Mouse (Mus musculus): ENCODE measurements at regions not wholly inside any gene's neighbourhood (a gene's known extent, or its start where the extent isn't known, plus 50 kb on each side); places are given as distances from the start of the nearest gene placed in this dataset.

- TF ChIP-seq EP300 (IDR thresholded peaks at IDR 0.05): no peak
- TF ChIP-seq CTCF (IDR thresholded peaks at IDR 0.05): no peak
- H3K9ac ChIP-seq (replicated peaks; ENCODE audit: low read depth): no peak overlapping the region
- no peaks in the 10 kb centered on the region for H3K4me1 ChIP-seq (ENCODE audit: insufficient read depth, low read depth, low read length)
- no peak overlapping the region for H3K4me2 ChIP-seq (replicated peaks; ENCODE audit: low read depth, low read length)
- no peak overlapping the region for H3K4me3 ChIP-seq (ENCODE audit: low read depth, low read length)
- ATAC-seq (no peak), DNase-seq (ENCODE audit: low spot score) (no peak)
- no peaks in the 10 kb centered on the region for H3K36me3 ChIP-seq (ENCODE audit: insufficient read depth, low read length)
- whole genome bisulfite sequencing: 55% methylated on average over 1 of the region's 1 CpGs
- H3K27me3 ChIP-seq (replicated peaks; ENCODE audit: insufficient read depth, low read length): no peaks in the 10 kb centered on the region
- H3K9me3 ChIP-seq (ENCODE audit: low read length): no peaks in the 10 kb centered on the region
- no peak overlapping the region for H3K27ac ChIP-seq (ENCODE audit: low read length)
Measured at GRCm38 (mm10) chr4:68284845-68285244, 669.4 kb downstream of the Brinp1 start.

GRCm38 (mm10) chr4:68280903-68281302 lies 673.3 kb downstream of the Brinp1 start:
- no peaks in the 10 kb centered on the region for H3K4me1 ChIP-seq (ENCODE audit: insufficient read depth, low read depth, low read length)
- no peak for ATAC-seq
- no peak for DNase-seq (ENCODE audit: low spot score)
- WGBS: 47% methylated on average over 1 of the region's 1 CpGs
- no peak overlapping the region for H3K9ac ChIP-seq (replicated peaks; ENCODE audit: low read depth)
- TF ChIP-seq CTCF (IDR thresholded peaks at IDR 0.05): no peak
- no peak for TF ChIP-seq EP300 (IDR thresholded peaks at IDR 0.05)
- H3K4me3 ChIP-seq (ENCODE audit: low read depth, low read length): no peak overlapping the region
- H3K4me2 ChIP-seq (replicated peaks; ENCODE audit: low read depth, low read length): no peak overlapping the region
- H3K36me3 ChIP-seq (ENCODE audit: insufficient read depth, low read length): no peaks in the 10 kb centered on the region
- no peaks in the 10 kb centered on the region for H3K9me3 ChIP-seq (ENCODE audit: low read length)
- H3K27ac ChIP-seq (ENCODE audit: low read length): no peak overlapping the region
- no peaks in the 10 kb centered on the region for H3K27me3 ChIP-seq (replicated peaks; ENCODE audit: insufficient read depth, low read length)

- no peak overlapping the region for H3K4me3 ChIP-seq (ENCODE audit: low read depth, low read length)
- no peak overlapping the region for H3K4me2 ChIP-seq (replicated peaks; ENCODE audit: low read depth, low read length)
- no peaks in the 10 kb centered on the region for H3K4me1 ChIP-seq (ENCODE audit: insufficient read depth, low read depth, low read length)
- no peaks in the 10 kb centered on the region for H3K9me3 ChIP-seq (ENCODE audit: low read length)
- DNase-seq (ENCODE audit: low spot score) (no peak), ATAC-seq (no peak)
- H3K27ac ChIP-seq (ENCODE audit: low read length): no peak overlapping the region
- WGBS: 57% methylated on average over 3 of the region's 3 CpGs
- TF ChIP-seq CTCF (IDR thresholded peaks at IDR 0.05) (no peak), EP300 (IDR thresholded peaks at IDR 0.05) (no peak)
- H3K9ac ChIP-seq (replicated peaks; ENCODE audit: low read depth): no peak overlapping the region
- no peaks in the 10 kb centered on the region for H3K36me3 ChIP-seq (ENCODE audit: insufficient read depth, low read length)
- no peaks in the 10 kb centered on the region for H3K27me3 ChIP-seq (replicated peaks; ENCODE audit: insufficient read depth, low read length)
Measured at GRCm38 (mm10) chr4:68275063-68275708, 679.0 kb downstream of the Brinp1 start.

All from lung, postnatal 0 days (tissue).